Mouse (Mus musculus): ENCODE results near the gene Rnase10.

Rnase10 gene

GRCm38 (mm10) chr14:51009572-51009971 lies 2.0 kb downstream of the Rnase10 start:
- in situ Hi-C loops (cut with MboI, MseI), result loop anchor here (25.0 kb wide), 1 partner anchor 947 kb away; no protein-coding TSS in a partner anchor

GRCm38 (mm10) chr14:51014724-51015123 lies 7.2 kb downstream of the Rnase10 start:
- in situ Hi-C loops (cut with MboI, MseI), result loop anchor here (25.0 kb wide), 1 partner anchor 952 kb away; no protein-coding TSS in a partner anchor

GRCm38 (mm10) chr14:51015780-51016179 lies 8.2 kb downstream of the Rnase10 start:
- in situ Hi-C loops (cut with MboI, MseI), result loop anchor here (25.0 kb wide), 1 partner anchor 953 kb away; no protein-coding TSS in a partner anchor

GRCm38 (mm10) chr14:51017256-51017655 lies 9.7 kb downstream of the Rnase10 start:
- in situ Hi-C loops (cut with MboI, MseI), result loop anchor here (25.0 kb wide), 1 partner anchor 955 kb away; no protein-coding TSS in a partner anchor

- in situ Hi-C loops (cut with MboI, MseI), result loop anchor here (5.0 to 25.0 kb wide), 2 partner anchors 74 to 961 kb away; no protein-coding TSS in a partner anchor
Observed at GRCm38 (mm10) chr14:51023457-51023856, 15.9 kb downstream of the Rnase10 start.

GRCm38 (mm10) chr14:51024820-51025219 lies 17.3 kb downstream of the Rnase10 start:
- in situ Hi-C loops (cut with MboI, MseI), result loop anchor here (5.0 to 25.0 kb wide), 3 partner anchors 37 to 963 kb away; no protein-coding TSS in a partner anchor

- in situ Hi-C loops (cut with MboI, MseI), result loop anchor here (5.0 kb wide), 1 partner anchor 36 kb away; no protein-coding TSS in a partner anchor
Observed at GRCm38 (mm10) chr14:51026391-51027133, 19.0 kb downstream of the Rnase10 start.

GRCm38 (mm10) chr14:51027387-51028155 lies 20.0 kb downstream of the Rnase10 start:
- in situ Hi-C loops (cut with MboI, MseI), result loop anchor here (5.0 kb wide), 1 partner anchor 35 kb away; no protein-coding TSS in a partner anchor

- in situ Hi-C loops (cut with MboI, MseI), result loop anchor here (10.0 kb wide), 1 partner anchor 140 kb away; no protein-coding TSS in a partner anchor
Observed at GRCm38 (mm10) chr14:51035206-51035605, 27.7 kb downstream of the Rnase10 start.

- in situ Hi-C loops (cut with MboI, MseI), result loop anchor here (10.0 kb wide), 1 partner anchor 139 kb away; no protein-coding TSS in a partner anchor
Observed at GRCm38 (mm10) chr14:51036214-51036613, 28.7 kb downstream of the Rnase10 start.

- in situ Hi-C loops (cut with MboI, MseI), result no loop called here
Observed at GRCm38 (mm10) chr14:51041769-51042168, 34.2 kb downstream of the Rnase10 start, which contains the start of gene Rnase9. Gene Rnase9 (minus strand): TSS chr14:51041869.

- in situ Hi-C loops (cut with MboI, MseI), result no loop called here
Observed at GRCm38 (mm10) chr14:51047846-51048245, 40.3 kb downstream of the Rnase10 start.

- in situ Hi-C loops (cut with MboI, MseI), result no loop called here
Observed at GRCm38 (mm10) chr14:51050063-51050462, 42.5 kb downstream of the Rnase10 start, which contains the start of gene Rnase11. Gene Rnase11 (minus strand): TSS chr14:51050163.

GRCm38 (mm10) chr14:51051941-51052340 lies 44.4 kb downstream of the Rnase10 start:
- in situ Hi-C loops (cut with MboI, MseI), result no loop called here

GRCm38 (mm10) chr14:51053176-51053575 lies 45.6 kb downstream of the Rnase10 start:
- in situ Hi-C loops (cut with MboI, MseI), result no loop called here

GRCm38 (mm10) chr14:51054243-51055237 lies 47.0 kb downstream of the Rnase10 start:
- in situ Hi-C loops (cut with MboI, MseI), result no loop called here

- in situ Hi-C loops (cut with MboI, MseI), result no loop called here
Observed at GRCm38 (mm10) chr14:51057401-51057831, 49.9 kb downstream of the Rnase10 start, which contains the start of gene Rnase12. Gene Rnase12 (minus strand): TSS chr14:51057661.
